Mouse (Mus musculus) right cerebral cortex, postnatal 36 days (tissue): ENCODE measurements around the gene Sod2.
A peak's percentile ranks its signal among the peaks of the same experiment; 100 is the strongest.
"Not testable (repeated sequence)": the region's sequence is repeated elsewhere in the genome, so short reads cannot be mapped to it uniquely, and the experiment has no call there.

Source experiments
- DNase-seq, 2 experiments: peaks; one replicate each; pipeline ENCODE4 v3.0.0; 2022; ENCODE audit warnings: low spot score in 2 of 2, mixed read lengths in 1 of 2

The Sod2 gene

GRCm38 (mm10) chr17:13006546-13006945, at the start of gene Sod2:
Gene Sod2 (plus strand): TSS chr17:13006846.
- not testable (repeated sequence) for DNase-seq

- not testable (repeated sequence) for DNase-seq
Observed at GRCm38 (mm10) chr17:12959377-12959776, 47.3 kb upstream of the Sod2 start.

- DNase-seq: peak; percentile 93 to 95
Observed at GRCm38 (mm10) chr17:12960331-12960873, 46.2 kb upstream of the Sod2 start, which contains the start of gene Acat2. Gene Acat2 (minus strand): TSS chr17:12960747.

- no peak for DNase-seq
Observed at GRCm38 (mm10) chr17:12963476-12963875, 43.2 kb upstream of the Sod2 start.

- DNase-seq: no peak
Observed at GRCm38 (mm10) chr17:12967173-12967572, 39.5 kb upstream of the Sod2 start.

GRCm38 (mm10) chr17:12973851-12974250, 32.8 kb upstream of the Sod2 start:
- DNase-seq: no peak

GRCm38 (mm10) chr17:12978546-12978945, 28.1 kb upstream of the Sod2 start:
- DNase-seq: no peak

- DNase-seq: no peak
Observed at GRCm38 (mm10) chr17:12983988-12984387, 22.7 kb upstream of the Sod2 start.

GRCm38 (mm10) chr17:12988096-12988495, 18.6 kb upstream of the Sod2 start:
- not testable (repeated sequence) for DNase-seq

GRCm38 (mm10) chr17:12990567-12991145, 16.0 kb upstream of the Sod2 start:
- DNase-seq: no peak

GRCm38 (mm10) chr17:12991194-12991634, 15.4 kb upstream of the Sod2 start:
- no peak for DNase-seq

- DNase-seq: peak; percentile 75 to 78
Observed at GRCm38 (mm10) chr17:12991635-12992358, 14.8 kb upstream of the Sod2 start.

GRCm38 (mm10) chr17:12992470-12992991, 14.1 kb upstream of the Sod2 start:
- peak; percentile 92 to 93 for DNase-seq

GRCm38 (mm10) chr17:12994069-12994468, 12.6 kb upstream of the Sod2 start, which contains the start of gene Wtap:
Gene Wtap (minus strand): TSS chr17:12994169.
- DNase-seq: no peak

- DNase-seq: peak; percentile 35 to 46
Observed at GRCm38 (mm10) chr17:12996345-12996744, 10.3 kb upstream of the Sod2 start.

GRCm38 (mm10) chr17:12997890-12998289, 8.8 kb upstream of the Sod2 start:
- no peak for DNase-seq

- DNase-seq: no peak
Observed at GRCm38 (mm10) chr17:12999069-12999468, 7.6 kb upstream of the Sod2 start.

- not testable (repeated sequence) for DNase-seq
Observed at GRCm38 (mm10) chr17:13002243-13002642, 4.4 kb upstream of the Sod2 start.

- DNase-seq: not testable (repeated sequence)
Observed at GRCm38 (mm10) chr17:13004436-13004835, 2.2 kb upstream of the Sod2 start.

GRCm38 (mm10) chr17:13006984-13007383, 338 bp downstream of the Sod2 start:
- no peak for DNase-seq

GRCm38 (mm10) chr17:13007730-13008425, 1.2 kb downstream of the Sod2 start:
- peak; percentile 96 to 98 for DNase-seq

GRCm38 (mm10) chr17:13008528-13008927, 1.9 kb downstream of the Sod2 start:
- no peak for DNase-seq
